Mouse (Mus musculus) limb, embryonic 11.5 days (tissue): ENCODE measurements around the gene Gpr4. TPM values are rescaled to one million over a fixed set of nuclear protein-coding genes. Genes with fewer than 3 reads are reported as not detected.

Source experiments
- ATAC-seq: fragments of 200-750 bp; cut with Nextera tagmentation; 2 replicates; pipeline ENCODE4 v1.8.0; 2017; ENCODE audit warnings: low read depth; ENCODE audit not compliant: insufficient number of reproducible peaks, low FRiP score, low TSS enrichment
- DNase-seq: peaks from one replicate; pipeline ENCODE4 v3.0.0-alpha.2; 2015; ENCODE audit warnings: low spot score
- H3K27ac ChIP-seq: fragments of 300-500 bp; sonication (generic); replicated peaks from 2 replicates; pipeline ENCODE4 v1.5.1; 2014; ENCODE audit warnings: low read depth, mild to moderate bottlenecking, low read length
- H3K27me3 ChIP-seq: fragments of 300-500 bp; sonication (generic); 2 replicates; pipeline ENCODE4 v1.6.1; 2014; ENCODE audit warnings: mild to moderate bottlenecking, low read length, mixed read lengths; ENCODE audit not compliant: control insufficient read depth, insufficient read depth
- H3K36me3 ChIP-seq: fragments of 300-500 bp; sonication (generic); 2 replicates; pipeline ENCODE4 v1.6.1; 2014; ENCODE audit warnings: mild to moderate bottlenecking, low read length, moderate library complexity, mixed read lengths; ENCODE audit not compliant: control insufficient read depth, insufficient read depth
- H3K4me1 ChIP-seq: fragments of 300-500 bp; sonication (generic); 2 replicates; pipeline ENCODE4 v1.6.1; 2014; ENCODE audit warnings: low read length, mixed read lengths; ENCODE audit not compliant: control insufficient read depth, insufficient read depth
- H3K4me2 ChIP-seq: fragments of 300-500 bp; sonication (generic); 2 replicates; pipeline ENCODE4 v1.6.1; 2014; ENCODE audit warnings: low read depth, mild to moderate bottlenecking, moderate library complexity; ENCODE audit not compliant: severe bottlenecking
- H3K4me3 ChIP-seq: fragments of 300-500 bp; sonication (generic); 2 replicates; pipeline ENCODE4 v1.5.1; 2014; ENCODE audit warnings: low read depth, low read length
- H3K9ac ChIP-seq: fragments of 300-500 bp; sonication (generic); 2 replicates; pipeline ENCODE4 v1.6.1; 2014; ENCODE audit warnings: mild to moderate bottlenecking, low read length
- H3K9me3 ChIP-seq: fragments of 300-500 bp; sonication (generic); 2 replicates; pipeline ENCODE4 v1.6.1; 2016; ENCODE audit warnings: low read length; ENCODE audit not compliant: control insufficient read depth
- whole genome bisulfite sequencing: fragments of 180-500 bp; shearing (Covaris S2); extraction: QIAGEN DNeasy Blood & Tissue Kit; methylation state at CpG from one replicate; pipeline ENCODE4 v1.1.7; 2014; 5-methylcytosine and 5-hydroxymethylcytosine counted together
- polyA plus RNA-seq: library from polyadenylated mRNA; unstranded; fragments of >200 nt; fragmentation: Nextera tagmentation; extraction: Ambion mirVana; gene quantifications from 2 replicates; pipeline ENCODE4 v1.2.1, GENCODE M21; 2014

Gpr4 gene
- polyA plus RNA-seq, 1 experiment from 2014 or later: 10.5 TPM

GRCm38 (mm10) chr7:19243858-19244257 is 31.5 kb downstream of the Gpr4 start:
- H3K9ac ChIP-seq: no peak overlapping the region
- H3K4me3 ChIP-seq: no peak overlapping the region
- no peak overlapping the region for H3K4me2 ChIP-seq
- H3K9me3 ChIP-seq: no peaks in the 10 kb centered on the region; the same call in 1 of the 2 replicates
- 85% methylated on average over 5 of the region's 5 CpGs for WGBS
- H3K27ac ChIP-seq: no peak overlapping the region
- H3K4me1 ChIP-seq: no peaks in the 10 kb centered on the region
- H3K27me3 ChIP-seq: no peaks in the 10 kb centered on the region
- ATAC-seq (no peak), DNase-seq (no peak)
- H3K36me3 ChIP-seq: no peaks in the 10 kb centered on the region; the same call in 1 of the 2 replicates

- DNase-seq: no peak
- H3K9me3 ChIP-seq: no peaks in the 10 kb centered on the region; the same call in 1 of the 2 replicates
- H3K4me2 ChIP-seq: no peak overlapping the region
- ATAC-seq: no peak
- WGBS: 84% methylated on average over 3 of the region's 3 CpGs
- H3K36me3 ChIP-seq: no peaks in the 10 kb centered on the region; the same call in 1 of the 2 replicates
- H3K4me1 ChIP-seq: no peaks in the 10 kb centered on the region
- no peak overlapping the region for H3K27ac ChIP-seq
- H3K4me3 ChIP-seq: no peak overlapping the region
- H3K27me3 ChIP-seq: no peaks in the 10 kb centered on the region
- H3K9ac ChIP-seq: no peak overlapping the region
Measured at GRCm38 (mm10) chr7:19245083-19245482, 32.7 kb downstream of the Gpr4 start.

- Histone ChIP-seq H3K4me3 (no peak overlapping the region), H3K4me2 (no peak overlapping the region), H3K9ac (no peak overlapping the region), H3K27ac (no peak overlapping the region), H3K27me3 (no peaks in the 10 kb centered on the region), H3K9me3 (no peaks in the 10 kb centered on the region; the same call in 1 of the 2 replicates), H3K36me3 (no peaks in the 10 kb centered on the region; the same call in 1 of the 2 replicates), H3K4me1 (no peaks in the 10 kb centered on the region)
- DNase-seq (no peak), ATAC-seq (no peak)
- 91% methylated on average over 1 of the region's 1 CpGs for WGBS
Measured at GRCm38 (mm10) chr7:19246855-19247254, 34.5 kb downstream of the Gpr4 start.

- no peak for ATAC-seq
- Histone ChIP-seq H3K27me3 (no peaks in the 10 kb centered on the region), H3K27ac (no peak overlapping the region), H3K36me3 (no peaks in the 10 kb centered on the region; the same call in 1 of the 2 replicates), H3K9ac (no peak overlapping the region), H3K9me3 (no peaks in the 10 kb centered on the region; the same call in 1 of the 2 replicates), H3K4me3 (no peak overlapping the region), H3K4me1 (no peaks in the 10 kb centered on the region), H3K4me2 (no peak overlapping the region)
- 98% methylated on average over 2 of the region's 2 CpGs for WGBS
- DNase-seq: no peak
Measured at GRCm38 (mm10) chr7:19247511-19247910, 35.2 kb downstream of the Gpr4 start.

- Histone ChIP-seq H3K27ac (no peak overlapping the region), H3K4me3 (no peak overlapping the region), H3K9ac (no peak overlapping the region), H3K4me1 (no peaks in the 10 kb centered on the region), H3K36me3 (peaks cover 6% of the 10 kb centered on the region; the same call in 1 of the 2 replicates), H3K9me3 (no peaks in the 10 kb centered on the region; the same call in 1 of the 2 replicates), H3K4me2 (no peak overlapping the region), H3K27me3 (no peaks in the 10 kb centered on the region)
- 81% methylated on average over 4 of the region's 4 CpGs for WGBS
- DNase-seq (no peak), ATAC-seq (no peak)
Measured at GRCm38 (mm10) chr7:19252078-19252477, 39.7 kb downstream of the Gpr4 start.

GRCm38 (mm10) chr7:19253437-19253836 is 41.1 kb downstream of the Gpr4 start:
- Histone ChIP-seq H3K4me3 (no peak overlapping the region), H3K27ac (no peak overlapping the region), H3K9me3 (no peaks in the 10 kb centered on the region), H3K36me3 (peaks cover 17% of the 10 kb centered on the region; the same call in 1 of the 2 replicates), H3K27me3 (no peaks in the 10 kb centered on the region), H3K9ac (no peak overlapping the region), H3K4me1 (no peaks in the 10 kb centered on the region), H3K4me2 (no peak overlapping the region)
- no peak for ATAC-seq
- DNase-seq: no peak
- WGBS: 69% methylated on average over 5 of the region's 5 CpGs

- Histone ChIP-seq H3K9ac (no peak overlapping the region), H3K36me3 (peaks cover 21% of the 10 kb centered on the region; the same call in 1 of the 2 replicates), H3K9me3 (no peaks in the 10 kb centered on the region), H3K27ac (no peak overlapping the region), H3K27me3 (no peaks in the 10 kb centered on the region), H3K4me3 (no peak overlapping the region), H3K4me2 (no peak overlapping the region), H3K4me1 (no peaks in the 10 kb centered on the region)
- ATAC-seq (no peak), DNase-seq (no peak)
- WGBS: 84% methylated on average over 17 of the region's 17 CpGs
Measured at GRCm38 (mm10) chr7:19255395-19255794, 43.1 kb downstream of the Gpr4 start.

GRCm38 (mm10) chr7:19256567-19256966 is 44.2 kb downstream of the Gpr4 start:
- no peaks in the 10 kb centered on the region for H3K27me3 ChIP-seq

More at GRCm38 (mm10) chr7:19256567-19256966, 44.2 kb downstream of the Gpr4 start:
- Histone ChIP-seq H3K9ac (no peak overlapping the region), H3K36me3 (peaks cover 28% of the 10 kb centered on the region; the same call in 1 of the 2 replicates), H3K4me1 (no peaks in the 10 kb centered on the region), H3K27ac (no peak overlapping the region), H3K4me2 (no peak overlapping the region), H3K4me3 (no peak overlapping the region), H3K9me3 (no peaks in the 10 kb centered on the region)
- ATAC-seq: no peak
- DNase-seq: no peak
- 90% methylated on average over 7 of the region's 7 CpGs for WGBS
